In the genomic region with DNA sequence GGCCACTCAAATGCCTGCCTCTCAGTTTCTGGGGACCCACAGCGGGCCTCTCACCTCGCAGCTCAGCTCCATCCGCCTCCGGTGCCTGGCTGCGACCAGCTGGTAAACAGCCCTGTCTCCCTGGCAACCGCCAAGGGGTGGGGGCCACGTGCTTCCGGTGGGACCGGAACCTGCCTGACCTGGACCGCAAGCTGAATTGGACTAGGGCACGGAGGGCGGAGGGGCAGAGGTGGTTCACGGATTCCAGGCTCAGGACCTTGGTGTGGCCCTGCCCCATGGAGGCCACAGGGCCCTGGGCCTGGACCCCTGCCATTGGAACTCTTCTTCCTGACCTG, we compare ENCODE assay signal across 7 mouse cellular contexts. TPM values are rescaled to one million over a fixed set of nuclear protein-coding genes. Genes with fewer than 3 reads are reported as not detected.
DNase-seq lines count a peak whose midpoint lies in the region; ATAC-seq and TF ChIP-seq lines count a peak whose summit lies in the region.

No protein-coding gene starts in this region.

- H3K4me1 ChIP-seq in forebrain, embryonic 12.5 days: peaks cover 27% of the 10 kb centered on the region
- peaks cover 7% of the 10 kb centered on the region for H3K4me1 ChIP-seq in midbrain, embryonic 11.5 days (ENCODE audit: control insufficient read depth, insufficient read depth, low read length)
- peaks cover 2% of the 10 kb centered on the region; the same call in 1 of the 2 replicates for H3K4me1 ChIP-seq in stomach, postnatal 0 days (replicated peaks; ENCODE audit: control insufficient read depth, insufficient read depth)

- DNase-seq in ES-CJ7 (ENCODE audit: low read depth, low spot score): peak; percentile 59
- DNase-seq in adrenal gland, postnatal 25 days: peak; percentile 77
- peak; percentile 56 to 65 for DNase-seq in heart, postnatal 36 days
- peak; percentile 83 to 90 for DNase-seq in kidney, postnatal 4 days
- peak; percentile 92 for DNase-seq in midbrain, embryonic 11.5 days (ENCODE audit: low spot score, missing footprints)
- DNase-seq in stomach, postnatal 0 days (ENCODE audit: low spot score): peak; percentile 81

- no peak overlapping the region for H3K27ac ChIP-seq in forebrain, embryonic 12.5 days
- H3K27ac ChIP-seq in midbrain, embryonic 11.5 days (ENCODE audit: low read depth, low read length): no peak overlapping the region
- no peak overlapping the region for H3K27ac ChIP-seq in stomach, postnatal 0 days (replicated peaks)

- peaks cover 23% of the 10 kb centered on the region for H3K27me3 ChIP-seq in forebrain, embryonic 12.5 days
- H3K27me3 ChIP-seq in midbrain, embryonic 11.5 days (ENCODE audit: control insufficient read depth, insufficient read depth, low read length): no peaks in the 10 kb centered on the region
- H3K27me3 ChIP-seq in stomach, postnatal 0 days (ENCODE audit: control insufficient read depth, insufficient read depth, low read length): no peaks in the 10 kb centered on the region

- intact Hi-C loops in heart, postnatal 36 days (cut with DNase I): no loop called here

- peak overlapping the region; percentile 23 for H3K4me3 ChIP-seq in forebrain, embryonic 12.5 days (replicated peaks)
- peak overlapping the region; percentile 24; the same call in 1 of the 2 replicates for H3K4me3 ChIP-seq in midbrain, embryonic 11.5 days (ENCODE audit: low read depth, low read length)
- H3K4me3 ChIP-seq in stomach, postnatal 0 days (ENCODE audit: low read depth, low read length): no peak overlapping the region

- TF ChIP-seq CTCF in stomach, postnatal 0 days (IDR thresholded peaks at IDR 0.05; ENCODE audit: low read depth): no peak

- no peak for TF ChIP-seq EP300 in stomach, postnatal 0 days (optimal IDR thresholded peaks at IDR 0.05)

- H3K9me3 ChIP-seq in forebrain, embryonic 12.5 days: no peaks in the 10 kb centered on the region
- no peaks in the 10 kb centered on the region for H3K9me3 ChIP-seq in midbrain, embryonic 11.5 days (ENCODE audit: control insufficient read depth, low read length)
- no peaks in the 10 kb centered on the region for H3K9me3 ChIP-seq in stomach, postnatal 0 days (ENCODE audit: control insufficient read depth, low read length)

- peak; percentile 73 for ATAC-seq in forebrain, embryonic 12.5 days (ENCODE audit: low FRiP score)
- ATAC-seq in midbrain, embryonic 11.5 days (ENCODE audit: low FRiP score): peak; percentile 77
- peak; percentile 68 for ATAC-seq in stomach, postnatal 0 days (ENCODE audit: low FRiP score, low TSS enrichment)

- 11% methylated on average over 13 of the region's 13 CpGs for WGBS in forebrain, embryonic 12.5 days
- WGBS in midbrain, embryonic 11.5 days: 6% methylated on average over 13 of the region's 13 CpGs
- WGBS in stomach, postnatal 0 days: 3% methylated on average over 13 of the region's 13 CpGs

- H3K9ac ChIP-seq in forebrain, embryonic 12.5 days: peak overlapping the region; percentile 25; the same call in 1 of the 2 replicates
- peak overlapping the region; percentile 52 for H3K9ac ChIP-seq in midbrain, embryonic 11.5 days (ENCODE audit: low read length)
- peak overlapping the region; percentile 23; the same call in 1 of the 2 replicates for H3K9ac ChIP-seq in stomach, postnatal 0 days (ENCODE audit: low read length)

- peak overlapping the region; percentile 54 for H3K4me2 ChIP-seq in forebrain, embryonic 12.5 days
- H3K4me2 ChIP-seq in midbrain, embryonic 11.5 days: peak overlapping the region; percentile 47
- H3K4me2 ChIP-seq in stomach, postnatal 0 days (replicated peaks; ENCODE audit: low read depth): peak overlapping the region; percentile 36

- no peaks in the 10 kb centered on the region for H3K36me3 ChIP-seq in forebrain, embryonic 12.5 days (replicated peaks)
- H3K36me3 ChIP-seq in midbrain, embryonic 11.5 days (ENCODE audit: control insufficient read depth, insufficient read depth, low read length): no peaks in the 10 kb centered on the region
- H3K36me3 ChIP-seq in stomach, postnatal 0 days (ENCODE audit: control insufficient read depth, insufficient read depth, low read length): no peaks in the 10 kb centered on the region

RNA-seq across cellular contexts. Expression of a gene that starts 0.5 kb away (rescaled TPM):
- total RNA-seq in adrenal gland, postnatal 25 days (2021): 0.24 TPM in 1 of 2 replicates, not detected in the other
- polyA plus RNA-seq in forebrain, embryonic 12.5 days (2016; fragmentation: Nextera tagmentation; extraction: Ambion mirVana): 0.18 and 0.26 TPM in 2 replicates
- under 1 TPM in 1 of 2 experiments, not detected in 1; 0.31 TPM for total RNA-seq in heart, postnatal 36 days (2021)
- 0.81 and 0.96 TPM in 2 replicates for polyA plus RNA-seq in midbrain, embryonic 11.5 days (2014; fragmentation: Nextera tagmentation; extraction: Ambion mirVana)
- polyA plus RNA-seq in stomach, postnatal 0 days (2015; fragmentation: Nextera tagmentation; extraction: Ambion mirVana): 0.30 and 0.31 TPM in 2 replicates

RNA-seq across cellular contexts. Expression of a gene that starts 11.9 kb away (rescaled TPM):
- 1.1 and 2.0 TPM in 2 replicates for total RNA-seq in adrenal gland, postnatal 25 days (2021)
- polyA plus RNA-seq in forebrain, embryonic 12.5 days (2016; fragmentation: Nextera tagmentation; extraction: Ambion mirVana): 2.0 TPM in 2 replicates
- total RNA-seq in heart, postnatal 36 days (2021): 1 to 10 TPM; 1.5 to 3.1 TPM
- polyA plus RNA-seq in midbrain, embryonic 11.5 days (2014; fragmentation: Nextera tagmentation; extraction: Ambion mirVana): 1.5 TPM in 2 replicates
- polyA plus RNA-seq in stomach, postnatal 0 days (2015; fragmentation: Nextera tagmentation; extraction: Ambion mirVana): 0.64 and 0.81 TPM in 2 replicates

RNA-seq across cellular contexts. Expression of a gene that starts 32.3 kb away (rescaled TPM):
- total RNA-seq in adrenal gland, postnatal 25 days (2021): 19.2 and 21.7 TPM in 2 replicates
- not detected in 2 replicates for polyA plus RNA-seq in forebrain, embryonic 12.5 days (2016; fragmentation: Nextera tagmentation; extraction: Ambion mirVana)
- under 1 TPM in 1 of 2 experiments, not detected in 1; 0.24 TPM for total RNA-seq in heart, postnatal 36 days (2021)
- polyA plus RNA-seq in midbrain, embryonic 11.5 days (2014; fragmentation: Nextera tagmentation; extraction: Ambion mirVana): 0.08 and 0.12 TPM in 2 replicates
- 8.2 and 8.7 TPM in 2 replicates for polyA plus RNA-seq in stomach, postnatal 0 days (2015; fragmentation: Nextera tagmentation; extraction: Ambion mirVana)

RNA-seq across cellular contexts. Expression of a gene that starts 50.4 kb away (rescaled TPM):
- total RNA-seq in adrenal gland, postnatal 25 days (2021): 2.2 and 2.8 TPM in 2 replicates
- 0.13 TPM in 1 of 2 replicates, not detected in the other for polyA plus RNA-seq in forebrain, embryonic 12.5 days (2016; fragmentation: Nextera tagmentation; extraction: Ambion mirVana)
- under 1 TPM; 0.30 to 0.36 TPM for total RNA-seq in heart, postnatal 36 days (2021)
- 0.26 and 0.41 TPM in 2 replicates for polyA plus RNA-seq in midbrain, embryonic 11.5 days (2014; fragmentation: Nextera tagmentation; extraction: Ambion mirVana)
- 0.21 and 0.27 TPM in 2 replicates for polyA plus RNA-seq in stomach, postnatal 0 days (2015; fragmentation: Nextera tagmentation; extraction: Ambion mirVana)
